Mouse (Mus musculus): ENCODE measurements around the gene Lrmda. TPM values are rescaled to one million over a fixed set of nuclear protein-coding genes. Genes with fewer than 3 reads are reported as not detected.

Lrmda gene
- polyA plus RNA-seq, 1 experiment from 2014 or later: not detected

DNA sequence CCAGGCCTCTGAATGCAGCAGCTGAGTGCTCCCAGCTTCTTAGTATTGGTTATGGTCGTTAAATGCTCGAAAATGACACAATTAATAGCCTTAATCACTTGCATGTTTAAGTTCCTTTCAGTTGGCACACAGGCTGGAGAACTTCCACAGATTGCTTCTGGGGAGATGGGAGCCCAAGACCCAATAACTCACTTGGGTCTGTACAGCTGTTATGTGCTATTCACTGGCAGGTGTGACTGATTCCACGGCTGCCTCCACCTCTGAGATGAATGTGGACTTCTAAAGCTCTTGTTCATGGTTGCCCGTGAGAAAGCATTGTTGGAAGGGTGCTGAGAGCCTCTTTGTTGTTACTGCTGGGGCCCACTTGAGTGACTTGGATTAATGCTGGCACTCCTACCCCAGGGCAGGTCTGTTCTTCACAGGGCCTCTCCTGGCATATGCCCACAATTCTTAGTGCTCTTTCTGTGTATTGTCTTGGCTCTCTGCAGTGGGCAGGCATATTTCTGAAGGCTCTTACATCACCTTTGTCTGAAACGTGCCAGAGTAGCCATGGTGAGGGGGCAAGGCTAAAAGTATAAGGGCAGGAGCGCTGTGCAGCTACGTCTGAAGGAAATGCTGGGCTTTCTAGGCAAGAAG is 111.6 kb downstream of the Lrmda start:
- H3K36me3 ChIP-seq (ENCODE audit: control insufficient read depth, insufficient read depth, low read length): no peaks in the 10 kb centered on the region
- H3K27me3 ChIP-seq (ENCODE audit: control insufficient read depth, insufficient read depth, low read length): no peaks in the 10 kb centered on the region
- DNase-seq: no peak
- no peak overlapping the region for H3K9ac ChIP-seq (replicated peaks; ENCODE audit: low read length)
- peaks cover 8% of the 10 kb centered on the region; the same call in 1 of the 2 replicates for H3K9me3 ChIP-seq (ENCODE audit: control insufficient read depth, low read length)
- H3K27ac ChIP-seq (replicated peaks; ENCODE audit: low read depth, low read length): no peak overlapping the region
- 58% methylated on average over 7 of the region's 7 CpGs for WGBS
- H3K4me2 ChIP-seq (ENCODE audit: low read length): no peak overlapping the region
- H3K4me3 ChIP-seq (replicated peaks; ENCODE audit: low read depth, low read length): no peak overlapping the region
- no peaks in the 10 kb centered on the region for H3K4me1 ChIP-seq (ENCODE audit: control insufficient read depth, insufficient read depth, low read length)
- no peak for ATAC-seq (ENCODE audit: low FRiP score, low TSS enrichment)

GRCm38 (mm10) chr14:22139281-22139680 is 119.8 kb downstream of the Lrmda start:
- Histone ChIP-seq H3K4me1 (ENCODE audit: control insufficient read depth, insufficient read depth, low read length) (no peaks in the 10 kb centered on the region), H3K4me3 (replicated peaks; ENCODE audit: low read depth, low read length) (no peak overlapping the region), H3K9me3 (ENCODE audit: control insufficient read depth, low read length) (peaks cover 8% of the 10 kb centered on the region; the same call in 1 of the 2 replicates), H3K27ac (replicated peaks; ENCODE audit: low read depth, low read length) (no peak overlapping the region), H3K4me2 (ENCODE audit: low read length) (no peak overlapping the region), H3K27me3 (ENCODE audit: control insufficient read depth, insufficient read depth, low read length) (no peaks in the 10 kb centered on the region), H3K36me3 (ENCODE audit: control insufficient read depth, insufficient read depth, low read length) (no peaks in the 10 kb centered on the region), H3K9ac (replicated peaks; ENCODE audit: low read length) (no peak overlapping the region)
- ATAC-seq (ENCODE audit: low FRiP score, low TSS enrichment) (no peak), DNase-seq (no peak)
- WGBS: 85% methylated on average over 1 of the region's 1 CpGs

GRCm38 (mm10) chr14:22144014-22144413 is 124.5 kb downstream of the Lrmda start:
- peak; percentile 41 for DNase-seq
- 6% methylated on average over 3 of the region's 3 CpGs for WGBS
- no peaks in the 10 kb centered on the region for H3K9me3 ChIP-seq (ENCODE audit: control insufficient read depth, low read length)

DNA sequence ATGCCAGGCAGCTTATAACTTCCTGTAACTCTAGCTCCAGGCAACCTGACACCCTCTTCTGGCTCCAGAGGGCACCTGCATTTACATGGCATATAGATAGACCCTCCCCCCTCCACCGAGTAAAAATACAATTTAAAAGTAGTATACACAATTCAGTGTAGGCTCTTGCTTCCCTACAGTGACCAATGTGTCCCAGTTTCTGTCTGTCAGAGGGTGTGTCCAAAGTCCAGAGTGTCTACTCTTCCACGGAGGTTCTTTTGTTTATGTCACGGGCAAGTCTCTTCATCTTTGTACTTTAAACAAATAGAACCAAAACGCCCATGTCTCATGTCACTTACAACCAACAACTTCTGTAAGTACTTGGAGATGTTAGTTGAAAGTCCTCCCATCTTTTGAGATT is 126.4 kb downstream of the Lrmda start:
- no peaks in the 10 kb centered on the region for H3K36me3 ChIP-seq (ENCODE audit: control insufficient read depth, insufficient read depth, low read length)
- no peaks in the 10 kb centered on the region for H3K27me3 ChIP-seq (ENCODE audit: control insufficient read depth, insufficient read depth, low read length)
- no peak overlapping the region for H3K4me3 ChIP-seq (replicated peaks; ENCODE audit: low read depth, low read length)
- H3K4me1 ChIP-seq (ENCODE audit: control insufficient read depth, insufficient read depth, low read length): peaks cover 5% of the 10 kb centered on the region; the same call in 1 of the 2 replicates
- 71% methylated on average over 4 of the region's 4 CpGs for WGBS
- ATAC-seq (ENCODE audit: low FRiP score, low TSS enrichment) (no peak), DNase-seq (no peak)
- H3K9ac ChIP-seq (replicated peaks; ENCODE audit: low read length): no peak overlapping the region
- H3K9me3 ChIP-seq (ENCODE audit: control insufficient read depth, low read length): no peaks in the 10 kb centered on the region
- no peak overlapping the region for H3K4me2 ChIP-seq (ENCODE audit: low read length)
- H3K27ac ChIP-seq (replicated peaks; ENCODE audit: low read depth, low read length): no peak overlapping the region

More at GRCm38 (mm10) chr14:22144014-22144413, 124.5 kb downstream of the Lrmda start:
- peaks cover 5% of the 10 kb centered on the region; the same call in 1 of the 2 replicates for H3K4me1 ChIP-seq (ENCODE audit: control insufficient read depth, insufficient read depth, low read length)
- no peak overlapping the region for H3K4me3 ChIP-seq (replicated peaks; ENCODE audit: low read depth, low read length)
- H3K4me2 ChIP-seq (ENCODE audit: low read length): no peak overlapping the region
- H3K36me3 ChIP-seq (ENCODE audit: control insufficient read depth, insufficient read depth, low read length): no peaks in the 10 kb centered on the region
- H3K27me3 ChIP-seq (ENCODE audit: control insufficient read depth, insufficient read depth, low read length): no peaks in the 10 kb centered on the region
- ATAC-seq (ENCODE audit: low FRiP score, low TSS enrichment): no peak
- no peak overlapping the region for H3K9ac ChIP-seq (replicated peaks; ENCODE audit: low read length)
- no peak overlapping the region for H3K27ac ChIP-seq (replicated peaks; ENCODE audit: low read depth, low read length)

DNA sequence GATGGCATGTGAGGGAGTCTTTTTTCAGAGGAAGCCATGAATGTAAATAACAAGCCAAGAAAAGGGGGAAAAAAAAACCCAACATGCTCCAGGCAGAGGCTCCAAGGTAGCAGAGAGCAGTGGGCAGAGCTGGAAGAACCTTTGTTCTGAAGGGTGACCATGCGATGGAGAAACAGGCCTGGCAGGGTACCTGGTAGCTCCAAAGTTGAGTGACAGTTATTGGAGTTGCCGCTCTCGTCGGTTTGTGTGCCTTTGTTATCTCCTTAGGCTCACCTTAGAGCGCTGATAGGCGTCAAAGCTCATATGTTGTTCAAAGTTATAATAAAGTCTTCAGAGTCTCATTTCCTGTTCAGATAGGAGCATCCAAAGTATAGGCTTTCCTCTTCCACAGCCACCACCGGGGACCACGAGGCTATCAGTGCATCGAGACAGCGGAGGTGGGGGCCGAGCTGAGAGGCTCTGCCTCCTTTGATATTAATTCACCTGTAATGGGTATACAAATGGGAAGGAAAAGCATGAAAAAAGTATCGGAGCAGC is 127.1 kb downstream of the Lrmda start:
- H3K27me3 ChIP-seq (ENCODE audit: control insufficient read depth, insufficient read depth, low read length): no peaks in the 10 kb centered on the region
- H3K27ac ChIP-seq (replicated peaks; ENCODE audit: low read depth, low read length): no peak overlapping the region
- no peak overlapping the region for H3K9ac ChIP-seq (replicated peaks; ENCODE audit: low read length)
- H3K4me3 ChIP-seq (replicated peaks; ENCODE audit: low read depth, low read length): no peak overlapping the region
- H3K4me2 ChIP-seq (ENCODE audit: low read length): no peak overlapping the region
- DNase-seq (no peak), ATAC-seq (ENCODE audit: low FRiP score, low TSS enrichment) (no peak)
- H3K4me1 ChIP-seq (ENCODE audit: control insufficient read depth, insufficient read depth, low read length): peaks cover 6% of the 10 kb centered on the region; the same call in 1 of the 2 replicates
- 86% methylated on average over 12 of the region's 12 CpGs for WGBS
- H3K36me3 ChIP-seq (ENCODE audit: control insufficient read depth, insufficient read depth, low read length): no peaks in the 10 kb centered on the region
- no peaks in the 10 kb centered on the region for H3K9me3 ChIP-seq (ENCODE audit: control insufficient read depth, low read length)

DNA sequence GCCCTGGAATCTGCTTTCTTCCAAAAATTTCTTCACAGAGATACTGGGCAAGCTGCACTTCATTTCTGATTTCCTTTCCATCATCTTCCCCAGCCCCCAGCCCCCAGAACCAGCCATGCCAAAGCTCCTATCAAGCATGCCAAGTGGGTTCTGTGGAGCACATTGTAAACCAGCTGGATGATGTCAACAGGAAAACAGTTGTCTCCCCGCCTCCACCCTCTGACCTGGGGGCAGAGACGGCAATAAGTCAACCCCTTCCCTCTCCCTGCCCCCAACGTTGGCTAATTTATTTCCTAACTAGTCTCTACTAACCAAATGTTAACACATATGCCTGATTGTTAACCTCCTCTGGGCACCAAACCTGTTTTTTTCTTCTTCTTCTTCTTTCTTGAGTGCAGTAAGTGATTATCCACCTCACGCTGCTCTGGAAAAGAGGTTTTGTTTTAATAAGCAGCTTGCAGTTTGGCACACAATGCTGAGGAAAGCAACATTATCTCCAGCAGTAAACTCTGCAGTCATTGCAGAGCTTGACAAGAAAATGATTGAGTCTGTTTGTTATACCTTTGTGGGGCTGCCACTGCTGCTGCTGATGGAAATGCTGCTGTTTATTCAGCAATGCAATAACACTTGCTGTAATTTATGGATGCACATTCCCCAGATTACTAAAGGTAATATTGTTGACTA is 128.0 kb downstream of the Lrmda start:
- ATAC-seq (ENCODE audit: low FRiP score, low TSS enrichment): no peak
- no peak for DNase-seq
- H3K9ac ChIP-seq (replicated peaks; ENCODE audit: low read length): no peak overlapping the region
- H3K27me3 ChIP-seq (ENCODE audit: control insufficient read depth, insufficient read depth, low read length): no peaks in the 10 kb centered on the region
- H3K4me1 ChIP-seq (ENCODE audit: control insufficient read depth, insufficient read depth, low read length): peaks cover 13% of the 10 kb centered on the region
- no peak overlapping the region for H3K27ac ChIP-seq (replicated peaks; ENCODE audit: low read depth, low read length)
- H3K36me3 ChIP-seq (ENCODE audit: control insufficient read depth, insufficient read depth, low read length): no peaks in the 10 kb centered on the region
- no peak overlapping the region for H3K4me2 ChIP-seq (ENCODE audit: low read length)
- WGBS: 44% methylated on average over 4 of the region's 4 CpGs
- no peak overlapping the region for H3K4me3 ChIP-seq (replicated peaks; ENCODE audit: low read depth, low read length)
- no peaks in the 10 kb centered on the region for H3K9me3 ChIP-seq (ENCODE audit: control insufficient read depth, low read length)

GRCm38 (mm10) chr14:22152701-22153100 is 133.2 kb downstream of the Lrmda start:
- WGBS: 18% methylated on average over 13 of the region's 13 CpGs
- H3K27ac ChIP-seq (replicated peaks; ENCODE audit: low read depth, low read length): 0 out of 2 replicates have a peak overlapping the region, but pooled peaks have one; percentile 26
- H3K4me3 ChIP-seq (replicated peaks; ENCODE audit: low read depth, low read length): no peak overlapping the region
- ATAC-seq (ENCODE audit: low FRiP score, low TSS enrichment) (no peak), DNase-seq (peak; percentile 58)
- H3K36me3 ChIP-seq (ENCODE audit: control insufficient read depth, insufficient read depth, low read length): no peaks in the 10 kb centered on the region
- H3K9me3 ChIP-seq (ENCODE audit: control insufficient read depth, low read length): no peaks in the 10 kb centered on the region
- H3K4me2 ChIP-seq (ENCODE audit: low read length): peak overlapping the region; percentile 29
- no peak overlapping the region for H3K9ac ChIP-seq (replicated peaks; ENCODE audit: low read length)
- peaks cover 29% of the 10 kb centered on the region for H3K4me1 ChIP-seq (ENCODE audit: control insufficient read depth, insufficient read depth, low read length)
- H3K27me3 ChIP-seq (ENCODE audit: control insufficient read depth, insufficient read depth, low read length): no peaks in the 10 kb centered on the region; the same call in 1 of the 2 replicates

DNA sequence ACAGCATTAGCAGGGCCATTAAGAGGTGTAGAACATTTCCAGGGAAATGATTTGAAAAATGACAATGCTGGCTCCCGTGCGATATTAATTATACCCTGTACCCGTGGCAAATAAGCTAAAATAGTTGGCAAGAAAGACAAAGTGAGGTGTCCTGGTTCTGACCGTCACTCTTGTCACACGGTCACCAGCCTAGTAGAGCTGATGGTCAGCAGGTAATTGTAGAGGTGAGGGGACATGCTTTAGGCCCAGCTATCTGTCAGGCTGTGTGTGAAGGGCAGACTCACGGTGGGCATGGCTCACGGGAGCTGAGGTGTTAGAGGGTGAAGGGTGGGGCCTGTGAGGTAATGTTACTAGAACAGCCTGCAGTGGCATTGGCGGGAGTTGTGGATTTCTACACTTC is 134.6 kb downstream of the Lrmda start:
- no peaks in the 10 kb centered on the region; the same call in 1 of the 2 replicates for H3K27me3 ChIP-seq (ENCODE audit: control insufficient read depth, insufficient read depth, low read length)
- H3K4me2 ChIP-seq (ENCODE audit: low read length): no peak overlapping the region
- no peak overlapping the region for H3K9ac ChIP-seq (replicated peaks; ENCODE audit: low read length)
- no peak for DNase-seq
- H3K27ac ChIP-seq (replicated peaks; ENCODE audit: low read depth, low read length): no peak overlapping the region
- peaks cover 29% of the 10 kb centered on the region for H3K4me1 ChIP-seq (ENCODE audit: control insufficient read depth, insufficient read depth, low read length)
- no peaks in the 10 kb centered on the region for H3K9me3 ChIP-seq (ENCODE audit: control insufficient read depth, low read length)
- ATAC-seq (ENCODE audit: low FRiP score, low TSS enrichment): no peak
- 85% methylated on average over 8 of the region's 8 CpGs for WGBS
- H3K4me3 ChIP-seq (replicated peaks; ENCODE audit: low read depth, low read length): no peak overlapping the region
- H3K36me3 ChIP-seq (ENCODE audit: control insufficient read depth, insufficient read depth, low read length): no peaks in the 10 kb centered on the region

Data from midbrain, embryonic 14.5 days (tissue).